Mouse (Mus musculus) mature B cell (primary cell): ENCODE measurements at regions not wholly inside any gene's neighbourhood (a gene's known extent, or its start where the extent isn't known, plus 50 kb on each side); places are given as distances from the start of the nearest gene placed in this dataset.

Source experiments
- in situ Hi-C: fragments of 300-500 bp; cut with MboI; formaldehyde crosslinking; loops from 2 replicates; pipeline ENCODE4 v1.14.3; 2019

DNA sequence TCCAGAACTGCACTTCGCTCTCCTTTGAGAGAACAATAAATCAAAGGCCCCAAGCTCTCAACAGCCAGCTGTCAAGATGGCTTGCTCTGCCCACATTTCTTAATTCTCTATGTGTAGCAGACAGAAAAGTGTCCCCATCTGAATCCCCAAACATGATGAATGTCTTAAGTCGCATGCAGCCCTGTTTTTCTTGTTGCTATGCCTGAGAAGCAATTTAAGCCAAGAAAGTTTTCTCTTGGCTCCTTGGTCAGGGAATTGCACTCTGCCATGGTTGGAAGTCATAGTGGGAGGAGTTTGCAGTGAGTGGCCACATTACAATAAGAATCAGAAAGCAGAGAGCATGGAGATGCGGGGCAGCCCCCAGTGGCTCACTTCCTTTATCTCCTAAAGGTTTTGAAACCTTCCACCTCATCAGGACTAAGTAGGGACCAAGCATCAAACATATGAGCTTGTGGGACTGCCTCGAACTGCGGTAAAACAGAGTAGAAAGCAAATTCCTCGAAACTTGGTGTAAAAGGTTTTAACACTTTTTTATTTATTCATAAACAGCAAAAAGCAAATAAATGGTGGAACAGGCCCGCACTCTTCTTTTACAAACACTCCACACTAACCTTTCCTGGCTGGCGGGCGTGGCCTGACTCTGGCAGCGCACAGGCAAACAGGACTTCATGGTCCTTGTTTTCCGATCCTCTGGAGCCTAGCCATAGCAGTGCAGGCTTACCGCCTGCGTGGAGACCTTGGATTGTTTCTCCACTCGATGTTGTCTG is 227.4 kb downstream of the Ankrd50 start:
- in situ Hi-C loops: no loop called here

DNA sequence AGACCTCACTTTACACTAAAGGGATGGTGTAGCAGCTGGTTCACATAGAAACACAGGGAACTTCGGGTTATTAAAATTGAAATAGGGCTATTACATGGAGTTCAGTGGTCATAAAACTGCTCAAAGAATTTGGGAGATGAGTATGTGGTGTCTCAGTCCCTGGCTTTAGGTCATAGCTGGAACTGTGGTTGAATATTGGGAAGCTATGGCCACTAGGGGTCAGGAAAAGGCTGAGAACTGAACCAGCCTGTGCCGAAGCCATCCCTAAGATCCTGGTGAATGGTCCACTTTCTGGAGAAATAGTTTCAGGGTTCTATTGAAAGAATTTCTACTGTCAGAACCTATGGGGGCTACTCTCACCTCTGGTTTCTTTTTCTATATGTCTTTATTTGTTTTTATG is 229.0 kb downstream of the Ankrd50 start:
- in situ Hi-C loops: no loop called here

DNA sequence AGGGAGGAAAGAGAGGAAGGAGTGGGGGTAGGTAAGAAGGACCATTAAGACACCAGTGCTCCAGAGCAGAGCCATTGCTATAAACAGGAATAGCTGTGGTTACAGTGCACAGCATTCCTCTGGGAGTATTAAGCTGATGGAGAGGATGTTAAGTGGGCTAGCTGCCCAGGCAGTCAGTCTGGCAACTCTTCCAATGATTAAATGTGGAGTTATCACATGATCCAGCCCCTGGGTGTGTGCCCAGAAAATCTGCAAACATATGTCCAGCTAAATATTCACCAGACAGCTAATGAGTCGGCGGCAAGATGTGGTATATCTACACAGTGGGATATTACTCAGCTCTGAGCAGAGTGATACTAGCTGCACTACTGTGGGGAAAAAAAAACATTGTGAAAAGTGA is 229.7 kb downstream of the Ankrd50 start:
- in situ Hi-C loops: no loop called here

DNA sequence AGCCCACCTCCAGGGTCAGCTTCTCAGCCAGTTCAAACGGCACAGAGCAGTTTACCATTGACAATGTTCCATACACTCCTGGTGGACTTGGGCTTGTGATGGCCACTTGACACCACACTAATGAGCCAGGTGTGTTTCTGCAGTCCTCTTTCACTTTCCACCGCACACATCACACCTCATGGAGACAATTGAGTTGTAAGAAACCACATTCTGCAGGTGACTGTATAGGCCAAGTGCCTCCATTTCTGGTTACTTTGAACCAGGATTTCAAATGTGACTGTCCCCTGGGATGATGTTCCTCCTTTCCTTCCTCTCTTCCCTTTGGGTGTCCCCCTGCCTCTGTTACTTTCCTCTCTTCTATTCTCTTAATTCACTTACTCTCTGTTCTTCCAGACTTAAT is 233.1 kb downstream of the Ankrd50 start:
- in situ Hi-C loops: no loop called here

DNA sequence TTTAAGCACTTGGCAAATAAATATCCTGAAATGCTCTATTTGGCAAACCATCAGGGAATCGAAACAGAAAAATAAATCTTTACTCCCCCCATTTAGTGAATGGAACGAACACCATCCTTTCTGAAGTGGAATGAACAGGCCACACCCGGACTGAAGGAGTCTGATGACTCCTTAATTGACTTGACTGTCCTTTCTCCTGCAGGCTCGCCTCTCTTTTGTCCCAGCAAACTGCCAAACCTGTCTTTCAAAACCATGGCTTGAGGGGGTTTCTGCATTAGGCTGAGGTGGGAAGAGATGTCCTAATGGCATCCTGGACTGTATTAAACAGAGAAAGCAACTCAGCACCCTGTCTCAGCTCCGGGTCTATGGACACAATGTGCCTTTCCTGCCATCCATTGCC is 234.1 kb downstream of the Ankrd50 start:
- in situ Hi-C loops: no loop called here

DNA sequence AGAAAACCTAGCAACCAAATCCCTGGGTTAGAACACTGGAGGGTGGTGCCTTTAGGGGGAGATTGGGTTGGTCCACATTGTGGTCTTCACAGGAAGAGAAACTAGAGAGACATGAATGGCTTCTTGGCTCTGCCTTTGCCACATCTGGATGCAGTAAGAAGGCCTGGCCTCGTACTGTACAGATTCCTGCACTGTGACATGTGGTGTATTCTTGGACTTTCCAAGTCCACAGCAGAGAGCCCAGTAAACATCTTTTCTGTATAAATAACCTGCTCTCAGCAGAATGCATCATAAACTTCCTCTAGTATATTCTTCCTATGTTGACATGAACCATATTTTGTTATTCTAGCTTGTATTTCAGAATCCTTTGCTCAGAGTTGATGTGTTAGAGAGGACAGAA is 235.7 kb downstream of the Ankrd50 start:
- in situ Hi-C loops: no loop called here

DNA sequence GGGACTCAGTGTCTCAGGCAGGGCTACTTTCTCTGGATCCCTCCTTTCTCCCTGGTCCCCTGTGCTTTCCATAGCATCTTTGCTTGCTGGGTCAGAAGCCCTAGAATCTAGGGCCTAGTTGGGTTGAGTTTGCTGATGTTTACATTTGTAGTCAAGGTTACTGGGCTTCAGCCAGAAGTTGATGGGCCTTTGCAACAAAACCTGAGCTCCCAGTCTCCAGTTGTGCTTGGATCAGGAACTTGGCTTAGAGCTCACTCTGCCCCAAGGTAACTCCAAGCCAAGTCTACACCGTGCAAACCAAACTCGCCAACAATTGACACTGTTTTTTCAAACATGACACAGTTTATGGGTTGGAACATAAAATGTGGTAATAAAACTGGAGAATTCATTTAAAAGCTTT is 238.2 kb downstream of the Ankrd50 start:
- in situ Hi-C loops: no loop called here

DNA sequence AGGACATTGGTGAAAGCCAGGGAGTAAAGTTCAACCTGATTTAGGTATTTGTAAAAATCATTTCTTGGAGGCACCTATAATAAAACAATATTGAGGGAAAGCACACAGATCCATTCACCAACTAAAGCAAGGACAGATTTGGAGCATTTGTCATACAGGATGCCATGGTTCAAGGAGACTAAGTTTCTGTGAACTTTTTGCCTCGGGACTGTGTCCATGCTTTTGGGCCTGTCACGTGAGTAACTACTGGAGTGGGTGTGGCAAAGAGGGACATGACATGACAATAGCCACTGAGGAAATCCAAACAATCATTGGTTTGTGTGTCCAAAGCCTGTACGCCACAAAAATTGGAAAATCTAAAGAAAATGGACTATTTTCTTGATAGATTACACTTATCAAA is 241.4 kb downstream of the Ankrd50 start:
- in situ Hi-C loops: no loop called here

DNA sequence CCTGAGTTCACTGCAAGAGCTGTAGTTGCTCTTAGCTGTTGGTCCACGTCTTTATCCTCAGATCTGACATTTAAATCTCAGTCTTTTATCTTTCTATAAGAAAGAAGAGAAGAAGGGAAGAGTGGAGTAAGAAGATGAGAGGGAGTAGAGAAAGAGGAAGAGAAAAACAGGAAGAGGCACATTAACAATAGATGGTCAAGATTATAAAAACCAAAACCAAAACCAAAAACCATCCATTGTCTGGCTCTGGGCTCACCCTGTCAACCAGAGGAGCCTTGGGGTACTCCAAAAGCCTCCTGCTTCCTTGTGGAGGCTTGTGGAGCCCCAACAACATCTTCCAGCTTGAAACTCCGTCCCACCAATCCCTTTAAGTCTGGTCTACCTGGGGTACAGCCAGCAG is 247.0 kb downstream of the Ankrd50 start:
- in situ Hi-C loops: no loop called here

DNA sequence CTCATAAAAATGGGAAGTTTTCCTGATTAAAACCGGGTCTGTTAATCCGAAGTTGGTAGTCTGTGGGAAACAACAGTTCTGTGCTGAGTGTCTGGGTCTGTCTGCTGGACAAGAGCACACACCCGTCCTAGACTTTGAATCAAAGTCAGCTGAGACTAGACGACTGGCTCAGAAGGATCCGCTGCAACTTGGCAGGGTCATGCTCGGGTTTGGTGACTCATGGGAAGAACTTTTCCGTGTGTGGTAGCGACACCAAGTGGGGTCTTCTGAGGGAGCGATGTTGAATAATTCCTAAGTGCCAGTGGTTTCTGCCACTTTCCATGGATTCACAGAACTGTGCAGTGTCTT is 248.9 kb downstream of the Ankrd50 start:
- in situ Hi-C loops: no loop called here

DNA sequence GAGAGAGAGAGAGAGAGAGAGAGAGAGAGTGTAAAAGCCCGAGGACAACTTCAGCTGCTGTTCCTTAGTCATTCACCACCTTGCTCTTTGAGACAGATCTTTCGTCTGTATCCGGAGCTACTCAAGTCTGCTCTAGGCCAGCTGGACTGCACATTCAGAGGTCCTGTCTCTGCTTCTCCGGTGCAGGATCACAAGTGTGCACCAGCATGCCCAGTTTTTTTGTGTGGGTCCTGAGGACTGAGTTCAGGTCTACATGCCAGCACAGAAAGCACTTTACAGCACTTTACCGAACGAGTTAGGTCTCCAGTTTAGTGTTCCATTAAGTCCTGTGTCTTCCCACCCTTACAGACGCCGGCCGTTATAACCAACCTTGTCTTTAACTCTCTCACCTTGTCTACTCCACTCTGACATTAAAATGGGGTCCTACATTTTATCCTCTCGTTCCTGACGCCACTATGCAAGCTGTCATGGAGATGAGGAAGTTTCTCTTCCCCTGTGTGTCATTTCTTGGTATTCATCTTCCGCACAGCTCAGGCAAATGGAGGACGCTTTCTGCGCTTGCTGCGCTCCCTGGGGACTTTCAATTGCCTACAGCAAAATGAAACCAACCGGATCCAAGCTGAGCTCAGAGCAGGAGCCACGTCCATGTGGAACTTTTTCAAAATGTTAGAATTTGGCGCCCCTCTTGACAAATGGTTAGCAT is 249.5 kb downstream of the Ankrd50 start:
- in situ Hi-C loops: no loop called here

DNA sequence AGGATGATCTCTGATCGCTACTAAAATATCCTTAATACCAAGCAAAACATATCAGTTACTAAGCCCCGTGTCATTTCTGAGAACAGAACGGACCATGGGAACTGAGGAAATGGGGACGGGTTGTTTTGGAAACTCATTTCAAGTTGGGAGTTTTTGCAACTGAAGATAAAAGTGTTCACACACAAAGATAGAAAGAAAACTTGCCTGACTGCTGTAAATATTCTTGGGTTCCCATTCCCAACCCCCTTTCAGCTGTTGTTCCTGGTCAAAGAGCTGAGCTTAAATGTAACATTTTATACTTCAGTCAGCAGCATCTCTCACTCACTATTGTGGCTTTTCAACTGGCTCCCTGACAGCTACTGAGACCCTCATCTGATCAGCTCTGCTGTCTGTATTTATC is 250.1 kb downstream of the Ankrd50 start:
- in situ Hi-C loops: no loop called here

DNA sequence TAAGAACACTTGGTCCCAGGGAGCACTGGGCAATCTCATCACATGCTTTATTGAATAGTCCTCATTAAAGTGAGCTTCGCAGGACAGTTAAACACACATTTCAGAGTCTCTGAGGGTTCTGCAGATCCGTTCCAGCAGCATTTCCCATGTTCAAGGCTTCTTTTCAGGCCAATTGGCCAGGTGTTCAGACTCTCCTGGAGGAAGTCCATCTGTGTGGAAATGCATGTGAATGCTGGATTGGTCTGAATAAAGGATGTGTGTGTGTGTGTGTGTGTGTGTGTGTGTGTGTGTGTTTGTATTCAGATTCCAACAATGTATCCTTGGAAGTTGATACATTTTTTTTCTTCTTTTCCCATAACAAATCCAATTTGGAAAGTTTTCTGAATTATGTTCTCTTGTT is 250.6 kb downstream of the Ankrd50 start:
- in situ Hi-C loops: no loop called here

DNA sequence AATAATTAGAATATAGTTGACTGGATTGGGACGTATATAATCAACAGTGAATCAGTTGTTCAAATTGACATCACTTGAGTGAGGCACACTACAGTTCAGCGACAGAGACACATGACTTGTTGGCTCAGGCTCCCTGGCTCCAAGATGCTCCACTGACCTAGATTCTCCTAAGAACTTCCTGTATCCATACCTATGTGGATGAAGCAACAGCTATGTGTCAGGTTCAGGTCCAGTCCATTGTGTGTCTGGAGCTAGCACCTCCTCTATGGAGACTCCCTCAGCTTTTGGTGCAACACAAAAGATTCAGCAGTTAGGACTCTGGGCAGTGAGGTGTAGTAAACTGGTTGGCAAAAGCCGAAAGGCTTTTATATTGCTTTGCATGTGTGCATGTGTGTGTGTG is 251.6 kb downstream of the Ankrd50 start:
- in situ Hi-C loops: no loop called here

DNA sequence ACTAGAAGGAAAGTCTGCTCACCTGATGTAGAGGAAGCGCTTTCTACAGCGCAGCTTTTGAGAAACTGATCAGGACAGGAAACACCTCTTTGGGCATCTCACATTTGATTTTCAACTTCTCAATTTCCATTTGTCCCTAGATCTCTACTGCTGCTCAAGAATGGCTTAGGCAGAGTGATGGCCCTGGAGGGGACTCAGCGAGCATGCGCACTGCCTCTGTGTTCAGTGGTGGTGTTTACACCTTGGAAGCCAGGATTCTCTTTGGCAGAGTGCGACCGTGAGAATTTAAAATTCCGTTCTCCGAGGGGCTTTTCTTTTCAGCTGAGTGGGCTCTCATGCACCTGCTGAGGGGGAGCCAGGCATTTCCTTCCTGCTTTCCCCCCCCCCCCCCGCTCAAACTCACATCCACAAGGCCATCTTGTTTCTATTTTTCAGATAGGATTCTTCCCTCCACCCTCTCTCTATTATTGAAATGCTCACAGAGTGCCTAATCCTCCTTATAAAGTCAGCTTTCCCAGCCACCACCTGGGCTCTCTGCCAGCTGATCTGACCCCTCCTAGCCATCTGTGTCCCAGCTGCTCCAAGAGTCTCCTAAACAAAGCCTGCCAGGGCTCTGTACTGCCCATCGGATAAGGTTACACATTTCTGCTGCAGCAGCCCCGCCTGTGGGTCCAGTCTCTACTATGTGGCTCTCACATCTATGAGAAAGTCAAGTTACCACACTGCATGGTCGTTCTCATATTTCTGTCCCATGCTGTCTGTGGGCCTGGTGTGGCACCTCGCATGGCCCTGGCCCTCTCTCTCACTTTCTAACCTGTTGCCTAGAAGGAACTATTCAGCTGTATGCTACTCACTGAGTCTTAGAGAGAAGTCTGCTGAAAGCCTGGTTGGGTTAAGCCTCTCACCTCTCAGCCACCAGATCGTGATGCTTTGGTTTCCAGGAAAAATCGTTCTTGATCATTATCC is 252.2 kb downstream of the Ankrd50 start:
- in situ Hi-C loops: no loop called here

DNA sequence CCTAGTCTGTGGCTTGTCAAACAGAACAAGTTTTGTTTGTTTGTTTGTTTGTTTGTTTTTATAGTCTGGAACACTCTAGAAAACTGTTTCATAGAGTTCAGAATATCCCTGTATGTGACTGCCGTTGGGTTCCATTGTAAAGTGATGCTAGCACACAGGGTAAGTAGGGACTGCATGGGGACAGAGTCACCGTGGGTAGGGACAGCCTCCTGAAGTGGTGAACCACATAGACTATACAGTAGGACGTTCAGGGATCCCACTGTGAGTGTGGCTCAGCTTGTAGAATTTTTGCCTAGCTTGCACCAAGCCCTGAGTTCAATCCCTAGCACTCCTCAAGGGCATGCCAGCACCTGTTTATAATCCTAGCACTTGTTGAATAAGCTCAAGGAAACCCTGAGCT is 253.1 kb downstream of the Ankrd50 start:
- in situ Hi-C loops: no loop called here

DNA sequence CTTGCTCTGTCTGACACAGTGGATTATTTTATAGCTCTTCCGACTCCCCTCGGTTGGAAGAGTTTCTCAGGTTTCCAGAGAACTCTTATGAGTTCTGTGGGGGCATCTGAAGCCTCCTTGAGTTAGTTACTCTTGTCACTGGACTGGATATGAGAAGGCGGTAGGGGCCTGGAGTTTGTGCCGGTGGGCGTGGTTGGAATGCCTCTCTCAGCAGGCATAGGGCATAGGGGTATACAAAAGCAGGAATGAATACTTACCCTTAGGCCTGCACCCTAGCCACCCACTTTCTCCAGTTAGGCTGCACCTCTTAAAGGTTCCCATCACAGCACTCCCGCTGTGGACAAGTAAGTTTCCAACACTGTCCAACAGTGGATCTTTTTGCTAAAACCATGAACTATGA is 253.8 kb downstream of the Ankrd50 start:
- in situ Hi-C loops: no loop called here

DNA sequence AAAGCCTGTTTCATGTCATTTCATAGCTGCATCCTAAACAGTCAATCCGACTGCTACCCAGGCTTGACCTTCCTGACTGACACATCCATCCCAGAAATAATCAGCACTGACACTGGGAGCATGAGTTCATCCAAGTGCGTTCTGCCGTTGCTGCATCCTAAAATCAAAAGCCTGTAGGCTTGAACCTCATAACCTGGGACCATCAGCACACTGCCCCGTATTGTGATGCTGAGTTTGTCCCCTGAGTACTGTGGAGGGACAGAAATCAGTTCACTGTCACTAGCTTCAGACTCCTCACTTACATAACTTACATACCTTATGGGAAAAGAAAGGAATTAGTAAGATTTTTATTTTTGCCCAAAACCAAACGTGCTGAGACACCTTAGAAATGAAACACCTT is 255.0 kb downstream of the Ankrd50 start:
- in situ Hi-C loops: no loop called here

DNA sequence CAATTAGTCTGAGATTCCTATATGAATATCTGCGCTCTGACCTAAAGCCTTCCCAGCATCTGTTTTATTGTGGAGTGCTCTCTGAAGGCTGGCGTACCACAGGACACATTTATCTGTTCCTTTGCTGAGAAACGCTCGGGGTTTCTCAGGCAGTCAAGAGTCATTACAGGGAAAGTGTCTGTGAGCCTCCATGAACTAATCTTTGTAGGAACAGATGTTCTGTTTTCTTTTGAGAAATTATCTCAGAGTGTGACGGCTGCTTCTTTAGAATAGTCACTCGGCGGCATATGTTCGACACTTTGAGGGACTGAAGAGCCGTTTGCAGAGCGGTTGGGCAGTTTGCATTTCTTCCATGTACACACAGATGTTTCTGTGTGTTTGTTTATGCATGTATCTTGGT is 255.6 kb downstream of the Ankrd50 start:
- in situ Hi-C loops: no loop called here

DNA sequence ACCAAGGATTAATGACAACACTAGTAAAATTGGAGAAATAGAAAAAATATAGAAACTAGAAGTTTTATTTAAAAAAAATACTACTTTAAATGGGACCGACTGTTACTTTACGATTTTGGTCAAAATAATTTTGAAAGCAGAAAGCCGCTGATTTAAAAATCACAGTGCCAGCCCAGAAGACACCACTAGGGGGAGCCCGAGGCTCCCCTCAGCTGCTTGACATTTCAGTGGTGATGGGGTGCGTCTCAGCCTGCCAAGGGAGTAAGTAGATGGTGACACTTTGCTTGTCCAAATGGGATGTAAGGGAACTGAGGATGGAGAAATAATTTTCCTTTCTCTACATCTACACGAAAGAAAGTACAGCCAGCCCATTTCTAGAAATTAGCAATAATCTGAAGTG is 257.0 kb downstream of the Ankrd50 start:
- in situ Hi-C loops: no loop called here

DNA sequence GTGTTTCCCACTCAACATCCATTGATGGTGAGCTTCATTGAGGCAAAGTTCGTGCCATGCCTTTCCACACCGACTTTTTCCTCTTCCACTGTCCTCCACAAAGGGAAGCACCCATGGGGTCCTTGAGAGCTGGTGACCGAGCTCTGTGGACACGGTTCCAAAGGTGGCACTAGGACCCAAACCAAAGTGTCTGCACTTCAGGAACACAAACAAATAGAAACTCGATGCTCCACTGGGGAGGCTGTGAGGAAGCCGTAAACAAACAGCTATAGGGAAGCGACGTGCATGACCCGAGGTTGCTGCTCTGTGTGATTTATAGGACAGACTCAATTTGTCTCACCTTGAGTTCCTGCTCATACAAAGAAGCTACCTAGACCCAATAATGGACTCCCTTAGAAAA is 257.5 kb downstream of the Ankrd50 start:
- in situ Hi-C loops: no loop called here

DNA sequence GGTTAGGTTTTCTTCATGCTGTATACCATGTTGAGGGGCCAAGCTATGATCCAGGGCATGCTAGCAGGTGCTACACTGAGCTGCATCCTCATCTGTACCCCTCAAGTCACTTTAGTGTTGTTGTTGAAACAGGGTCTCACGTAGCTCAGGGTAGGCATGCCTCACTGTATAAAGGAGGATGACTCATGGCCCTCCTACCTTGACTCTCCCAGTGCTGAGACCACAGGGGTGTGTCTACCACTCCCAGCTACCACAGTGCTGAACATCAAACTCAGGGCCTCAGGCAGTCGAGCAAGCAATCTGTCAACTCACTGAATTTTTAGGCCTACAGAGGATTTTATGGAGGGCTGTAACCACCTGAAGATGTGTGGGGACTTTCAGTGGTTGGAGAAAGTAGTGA is 258.5 kb downstream of the Ankrd50 start:
- in situ Hi-C loops: no loop called here

DNA sequence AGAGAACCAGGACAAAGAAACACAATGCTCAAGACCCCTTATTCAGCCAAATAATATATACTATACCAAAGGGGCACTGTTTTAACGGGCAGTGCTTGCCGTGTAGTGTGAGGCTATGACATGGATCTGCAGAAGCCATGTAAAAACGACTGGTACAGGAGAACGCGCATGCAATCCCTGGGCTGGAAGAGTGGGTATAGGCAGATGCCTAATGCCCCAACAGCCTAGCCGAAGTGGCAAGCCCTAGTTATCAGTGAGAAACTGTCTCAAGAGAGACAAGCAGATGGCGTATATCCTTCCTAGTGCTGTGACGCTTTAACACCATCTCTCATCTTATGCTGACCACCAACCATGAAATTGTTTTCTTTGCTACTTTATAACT is 262.8 kb downstream of the Ankrd50 start:
- in situ Hi-C loops: loop anchor here (25.0 kb wide), 1 partner anchor 760 kb away; no protein-coding TSS in a partner anchor
